Mouse (Mus musculus) liver, postnatal 0 days (tissue): ENCODE results near the gene Mtm1. TPM values are rescaled to one million over a fixed set of nuclear protein-coding genes. Genes with fewer than 3 reads are reported as not detected.
A peak's percentile ranks its signal among the peaks of the same experiment; 100 is the strongest.
"Not testable (repeated sequence)": the region's sequence is repeated elsewhere in the genome, so short reads cannot be mapped to it uniquely, and the experiment has no call there.

Source experiments
- ATAC-seq: fragments of 200-750 bp; cut with Nextera tagmentation; 2 replicates; pipeline ENCODE4 v1.8.0; 2017; ENCODE audit warnings: mild to moderate bottlenecking, moderate library complexity
- DNase-seq: peaks from one replicate; pipeline ENCODE4 v3.0.0-alpha.2; 2016
- H3K27ac ChIP-seq: fragments of 300-500 bp; sonication (generic); 2 replicates; pipeline ENCODE4 v1.5.1; 2014; ENCODE audit warnings: antibody characterized with exemption, moderate library complexity, mild to moderate bottlenecking, low read depth
- H3K27me3 ChIP-seq: fragments of 300-500 bp; sonication (generic); 2 replicates; pipeline ENCODE4 v1.6.1; 2014; ENCODE audit warnings: low read length, control low read depth, mixed read lengths; ENCODE audit not compliant: insufficient read depth
- H3K36me3 ChIP-seq: fragments of 300-500 bp; sonication (generic); replicated peaks from 2 replicates; pipeline ENCODE4 v1.6.1; 2014; ENCODE audit warnings: mild to moderate bottlenecking, control low read depth, low read length, moderate library complexity, mixed read lengths; ENCODE audit not compliant: insufficient read depth
- H3K4me1 ChIP-seq: fragments of 300-500 bp; sonication (generic); 2 replicates; pipeline ENCODE4 v1.6.1; 2014; ENCODE audit warnings: antibody characterized with exemption, mild to moderate bottlenecking, control low read depth; ENCODE audit not compliant: insufficient read depth
- H3K4me2 ChIP-seq: fragments of 300-500 bp; sonication (generic); 2 replicates; pipeline ENCODE4 v1.6.1; 2014; ENCODE audit warnings: low read depth, mild to moderate bottlenecking, low read length, moderate library complexity, mixed read lengths
- H3K4me3 ChIP-seq: fragments of 300-500 bp; sonication (generic); 2 replicates; pipeline ENCODE4 v1.5.1; 2014; ENCODE audit warnings: low read depth, low read length
- H3K9ac ChIP-seq: fragments of 300-500 bp; sonication (generic); replicated peaks from 2 replicates; pipeline ENCODE4 v1.6.1; 2014; ENCODE audit warnings: mild to moderate bottlenecking, moderate library complexity
- H3K9me3 ChIP-seq: fragments of 300-500 bp; sonication (generic); 2 replicates; pipeline ENCODE4 v1.6.1; 2016; ENCODE audit warnings: mild to moderate bottlenecking, control low read depth, low read length, mixed read lengths
- CTCF ChIP-seq: sonication (generic); IDR thresholded peaks from 2 replicates; pipeline ENCODE4 v1.5.1; 2016; ENCODE audit warnings: antibody characterized with exemption, low read depth
- EP300 ChIP-seq: IDR thresholded peaks from 2 replicates; pipeline ENCODE4 v1.6.1; 2016; ENCODE audit warnings: antibody characterized with exemption, low read depth, mild to moderate bottlenecking
- WGBS: fragments of 180-500 bp; shearing (Covaris S2); extraction: QIAGEN DNeasy Blood & Tissue Kit; methylation state at CpG from one replicate; pipeline ENCODE4 v1.1.7; 2014; ENCODE audit not compliant: insufficient replicate concordance; 5-methylcytosine and 5-hydroxymethylcytosine counted together
- polyA plus RNA-seq: library from polyadenylated mRNA; unstranded; fragments of >200 nt; fragmentation: Nextera tagmentation; extraction: Ambion mirVana; gene quantifications from 2 replicates; pipeline ENCODE4 v1.2.1, GENCODE M21; 2015

The Mtm1 gene
- polyA plus RNA-seq, 1 experiment from 2014 or later: 6.8 TPM

GRCm38 (mm10) chrX:71296005-71296404 is 85.4 kb downstream of the Mtm1 start:
- no peaks in the 10 kb centered on the region for H3K27me3 ChIP-seq
- no peak overlapping the region for H3K9ac ChIP-seq
- no peak overlapping the region for H3K4me3 ChIP-seq
- no peak overlapping the region for H3K4me2 ChIP-seq
- no peak overlapping the region for H3K27ac ChIP-seq
- WGBS: 80% methylated on average over 2 of the region's 2 CpGs
- no peak for TF ChIP-seq CTCF
- TF ChIP-seq EP300: no peak
- H3K4me1 ChIP-seq: no peaks in the 10 kb centered on the region
- DNase-seq: no peak
- no peak for ATAC-seq
- H3K36me3 ChIP-seq: 0 out of 2 replicates have a peak, but pooled peaks cover 4% of the 10 kb centered on the region
- H3K9me3 ChIP-seq: no peaks in the 10 kb centered on the region

- no peak for DNase-seq
- Histone ChIP-seq H3K9me3 (no peaks in the 10 kb centered on the region), H3K36me3 (0 out of 2 replicates have a peak, but pooled peaks cover 4% of the 10 kb centered on the region), H3K27me3 (no peaks in the 10 kb centered on the region), H3K4me1 (no peaks in the 10 kb centered on the region), H3K4me3 (no peak overlapping the region), H3K4me2 (no peak overlapping the region), H3K27ac (no peak overlapping the region), H3K9ac (no peak overlapping the region)
- no peak for TF ChIP-seq EP300
- no peak for TF ChIP-seq CTCF
- ATAC-seq: no peak
- WGBS: 88% methylated on average over 5 of the region's 5 CpGs
Observed at GRCm38 (mm10) chrX:71302148-71302547, 91.6 kb downstream of the Mtm1 start.

GRCm38 (mm10) chrX:71311229-71311628 is 100.7 kb downstream of the Mtm1 start:
- H3K36me3 ChIP-seq: no peaks in the 10 kb centered on the region
- H3K9me3 ChIP-seq: no peaks in the 10 kb centered on the region
- peak; percentile 34 for DNase-seq
- ATAC-seq: no peak
- H3K4me3 ChIP-seq: no peak overlapping the region
- WGBS: 33% methylated on average over 8 of the region's 8 CpGs
- H3K27me3 ChIP-seq: no peaks in the 10 kb centered on the region
- H3K9ac ChIP-seq: no peak overlapping the region
- H3K4me2 ChIP-seq: no peak overlapping the region
- TF ChIP-seq CTCF (peak; percentile 80), EP300 (no peak)
- no peaks in the 10 kb centered on the region for H3K4me1 ChIP-seq
- no peak overlapping the region for H3K27ac ChIP-seq

- Histone ChIP-seq H3K4me2 (no peak overlapping the region), H3K9ac (no peak overlapping the region), H3K36me3 (no peaks in the 10 kb centered on the region), H3K9me3 (no peaks in the 10 kb centered on the region), H3K4me1 (no peaks in the 10 kb centered on the region), H3K27ac (no peak overlapping the region), H3K4me3 (no peak overlapping the region), H3K27me3 (no peaks in the 10 kb centered on the region; the same call in 1 of the 2 replicates)
- no peak for DNase-seq
- WGBS: 83% methylated on average over 5 of the region's 5 CpGs
- TF ChIP-seq CTCF: no peak
- no peak for TF ChIP-seq EP300
- no peak for ATAC-seq
Observed at GRCm38 (mm10) chrX:71314380-71314779, 103.8 kb downstream of the Mtm1 start.

- no peaks in the 10 kb centered on the region for H3K36me3 ChIP-seq
- DNase-seq (no peak), ATAC-seq (no peak)
- 68% methylated on average over 1 of the region's 1 CpGs for WGBS
- H3K9ac ChIP-seq: no peak overlapping the region
- no peak for TF ChIP-seq EP300
- TF ChIP-seq CTCF: peak; percentile 46
- H3K9me3 ChIP-seq: no peaks in the 10 kb centered on the region
- H3K4me1 ChIP-seq: no peaks in the 10 kb centered on the region
- no peaks in the 10 kb centered on the region for H3K27me3 ChIP-seq
- no peak overlapping the region for H3K4me3 ChIP-seq
- H3K4me2 ChIP-seq: no peak overlapping the region
- no peak overlapping the region for H3K27ac ChIP-seq
Observed at GRCm38 (mm10) chrX:71352033-71352432, 141.5 kb downstream of the Mtm1 start.

- no peaks in the 10 kb centered on the region for H3K36me3 ChIP-seq
- H3K4me1 ChIP-seq: no peaks in the 10 kb centered on the region
Observed at GRCm38 (mm10) chrX:71355331-71355730, 144.8 kb downstream of the Mtm1 start.

GRCm38 (mm10) chrX:71361793-71362192 is 151.2 kb downstream of the Mtm1 start:
- H3K9me3 ChIP-seq, ATAC-seq, H3K27me3 ChIP-seq, H3K9ac ChIP-seq, H3K27ac ChIP-seq, H3K4me2 ChIP-seq, H3K4me3 ChIP-seq, H3K36me3 ChIP-seq, H3K4me1 ChIP-seq: not testable (repeated sequence)
- 89% methylated on average over 10 of the region's 10 CpGs for WGBS
- DNase-seq: peak; percentile 13

More at GRCm38 (mm10) chrX:71355331-71355730, 144.8 kb downstream of the Mtm1 start:
- Histone ChIP-seq H3K4me3 (no peak overlapping the region), H3K27ac (no peak overlapping the region), H3K4me2 (no peak overlapping the region), H3K9ac (no peak overlapping the region), H3K27me3 (no peaks in the 10 kb centered on the region), H3K9me3 (no peaks in the 10 kb centered on the region)
- 25% methylated on average over 1 of the region's 1 CpGs for WGBS
- ATAC-seq: no peak
- no peak for DNase-seq
- TF ChIP-seq EP300 (no peak), CTCF (no peak)
